Mouse (Mus musculus): ENCODE measurements around the gene E330009J07Rik. TPM values are rescaled to one million over a fixed set of nuclear protein-coding genes. Genes with fewer than 3 reads are reported as not detected.

The E330009J07Rik gene
- polyA plus RNA-seq, 1 experiment from 2014 or later, result 13.1 TPM

- Histone ChIP-seq H3K4me1 (ENCODE audit: control insufficient read depth, insufficient read depth, low read length) (peaks cover 8% of the 10 kb centered on the region; the same call in 1 of the 2 replicates), H3K27ac (ENCODE audit: low read depth, low read length) (no peak overlapping the region), H3K9me3 (ENCODE audit: control insufficient read depth, low read length) (no peaks in the 10 kb centered on the region), H3K4me2 (no peak overlapping the region), H3K9ac (ENCODE audit: low read length) (no peak overlapping the region), H3K36me3 (ENCODE audit: control insufficient read depth, insufficient read depth, low read length) (no peaks in the 10 kb centered on the region), H3K4me3 (ENCODE audit: low read depth, low read length) (no peak overlapping the region), H3K27me3 (ENCODE audit: control insufficient read depth, insufficient read depth, low read length) (no peaks in the 10 kb centered on the region)
- DNase-seq (ENCODE audit: low spot score, missing footprints) (no peak), ATAC-seq (ENCODE audit: low FRiP score) (no peak)
These were observed 4.1 kb downstream of the E330009J07Rik start for GRCm38 (mm10) chr6:40431812-40432211.

GRCm38 (mm10) chr6:40431356-40431755, 4.6 kb downstream of the E330009J07Rik start:
- Histone ChIP-seq H3K9ac (ENCODE audit: low read length) (no peak overlapping the region), H3K4me3 (ENCODE audit: low read depth, low read length) (no peak overlapping the region), H3K27me3 (ENCODE audit: control insufficient read depth, insufficient read depth, low read length) (no peaks in the 10 kb centered on the region), H3K27ac (ENCODE audit: low read depth, low read length) (no peak overlapping the region), H3K4me2 (no peak overlapping the region), H3K4me1 (ENCODE audit: control insufficient read depth, insufficient read depth, low read length) (peaks cover 8% of the 10 kb centered on the region; the same call in 1 of the 2 replicates), H3K9me3 (ENCODE audit: control insufficient read depth, low read length) (no peaks in the 10 kb centered on the region), H3K36me3 (ENCODE audit: control insufficient read depth, insufficient read depth, low read length) (no peaks in the 10 kb centered on the region)
- 55% methylated on average over 4 of the region's 4 CpGs for WGBS
- DNase-seq (ENCODE audit: low spot score, missing footprints) (no peak), ATAC-seq (ENCODE audit: low FRiP score) (no peak)

- ATAC-seq (ENCODE audit: low FRiP score), result no peak
- H3K9me3 ChIP-seq (ENCODE audit: control insufficient read depth, low read length), result no peaks in the 10 kb centered on the region
- no peak for DNase-seq (ENCODE audit: low spot score, missing footprints)
- peaks cover 8% of the 10 kb centered on the region; the same call in 1 of the 2 replicates for H3K4me1 ChIP-seq (ENCODE audit: control insufficient read depth, insufficient read depth, low read length)
- no peak overlapping the region for H3K27ac ChIP-seq (ENCODE audit: low read depth, low read length)
- 86% methylated on average over 3 of the region's 3 CpGs for WGBS
- H3K36me3 ChIP-seq (ENCODE audit: control insufficient read depth, insufficient read depth, low read length), result no peaks in the 10 kb centered on the region
- no peak overlapping the region for H3K4me3 ChIP-seq (ENCODE audit: low read depth, low read length)
- H3K4me2 ChIP-seq, result no peak overlapping the region
- no peaks in the 10 kb centered on the region for H3K27me3 ChIP-seq (ENCODE audit: control insufficient read depth, insufficient read depth, low read length)
- H3K9ac ChIP-seq (ENCODE audit: low read length), result no peak overlapping the region
These were observed 5.1 kb downstream of the E330009J07Rik start for GRCm38 (mm10) chr6:40430878-40431277.

- Histone ChIP-seq H3K4me2 (no peak overlapping the region), H3K9me3 (ENCODE audit: control insufficient read depth, low read length) (no peaks in the 10 kb centered on the region), H3K4me3 (ENCODE audit: low read depth, low read length) (no peak overlapping the region), H3K27me3 (ENCODE audit: control insufficient read depth, insufficient read depth, low read length) (no peaks in the 10 kb centered on the region), H3K27ac (ENCODE audit: low read depth, low read length) (no peak overlapping the region), H3K9ac (ENCODE audit: low read length) (no peak overlapping the region), H3K36me3 (ENCODE audit: control insufficient read depth, insufficient read depth, low read length) (no peaks in the 10 kb centered on the region), H3K4me1 (ENCODE audit: control insufficient read depth, insufficient read depth, low read length) (peaks cover 8% of the 10 kb centered on the region; the same call in 1 of the 2 replicates)
- WGBS, result 91% methylated on average over 3 of the region's 3 CpGs
- DNase-seq (ENCODE audit: low spot score, missing footprints) (no peak), ATAC-seq (ENCODE audit: low FRiP score) (no peak)
These were observed 5.7 kb downstream of the E330009J07Rik start for GRCm38 (mm10) chr6:40430251-40430650.

- Histone ChIP-seq H3K27me3 (ENCODE audit: control insufficient read depth, insufficient read depth, low read length) (no peaks in the 10 kb centered on the region), H3K4me3 (ENCODE audit: low read depth, low read length) (no peak overlapping the region), H3K9me3 (ENCODE audit: control insufficient read depth, low read length) (no peaks in the 10 kb centered on the region), H3K36me3 (ENCODE audit: control insufficient read depth, insufficient read depth, low read length) (no peaks in the 10 kb centered on the region), H3K27ac (ENCODE audit: low read depth, low read length) (no peak overlapping the region), H3K4me2 (no peak overlapping the region), H3K9ac (ENCODE audit: low read length) (no peak overlapping the region), H3K4me1 (ENCODE audit: control insufficient read depth, insufficient read depth, low read length) (peaks cover 3% of the 10 kb centered on the region; the same call in 1 of the 2 replicates)
- DNase-seq (ENCODE audit: low spot score, missing footprints) (no peak), ATAC-seq (ENCODE audit: low FRiP score) (peak; percentile 29; the same call in 1 of the 2 replicates)
- 65% methylated on average over 4 of the region's 4 CpGs for WGBS
These were observed 6.4 kb downstream of the E330009J07Rik start for GRCm38 (mm10) chr6:40429521-40429931.

GRCm38 (mm10) chr6:40428696-40429095, 7.2 kb downstream of the E330009J07Rik start:
- no peaks in the 10 kb centered on the region for H3K4me1 ChIP-seq (ENCODE audit: control insufficient read depth, insufficient read depth, low read length)
- WGBS, result 86% methylated on average over 3 of the region's 3 CpGs
- no peak overlapping the region for H3K9ac ChIP-seq (ENCODE audit: low read length)
- H3K4me3 ChIP-seq (ENCODE audit: low read depth, low read length), result no peak overlapping the region
- DNase-seq (ENCODE audit: low spot score, missing footprints) (no peak), ATAC-seq (ENCODE audit: low FRiP score) (no peak)
- no peaks in the 10 kb centered on the region for H3K36me3 ChIP-seq (ENCODE audit: control insufficient read depth, insufficient read depth, low read length)
- H3K9me3 ChIP-seq (ENCODE audit: control insufficient read depth, low read length), result no peaks in the 10 kb centered on the region
- no peaks in the 10 kb centered on the region for H3K27me3 ChIP-seq (ENCODE audit: control insufficient read depth, insufficient read depth, low read length)
- no peak overlapping the region for H3K27ac ChIP-seq (ENCODE audit: low read depth, low read length)
- H3K4me2 ChIP-seq, result no peak overlapping the region

GRCm38 (mm10) chr6:40427441-40427840, 8.5 kb downstream of the E330009J07Rik start:
- H3K9ac ChIP-seq (ENCODE audit: low read length), result no peak overlapping the region
- no peaks in the 10 kb centered on the region for H3K27me3 ChIP-seq (ENCODE audit: control insufficient read depth, insufficient read depth, low read length)
- H3K4me2 ChIP-seq, result no peak overlapping the region
- no peaks in the 10 kb centered on the region for H3K4me1 ChIP-seq (ENCODE audit: control insufficient read depth, insufficient read depth, low read length)
- H3K36me3 ChIP-seq (ENCODE audit: control insufficient read depth, insufficient read depth, low read length), result no peaks in the 10 kb centered on the region
- no peak overlapping the region for H3K4me3 ChIP-seq (ENCODE audit: low read depth, low read length)
- ATAC-seq (ENCODE audit: low FRiP score) (no peak), DNase-seq (ENCODE audit: low spot score, missing footprints) (no peak)
- WGBS, result 87% methylated on average over 7 of the region's 7 CpGs
- H3K9me3 ChIP-seq (ENCODE audit: control insufficient read depth, low read length), result no peaks in the 10 kb centered on the region
- H3K27ac ChIP-seq (ENCODE audit: low read depth, low read length), result no peak overlapping the region

- 64% methylated on average over 1 of the region's 1 CpGs for WGBS
- Histone ChIP-seq H3K27ac (ENCODE audit: low read depth, low read length) (no peak overlapping the region), H3K4me2 (no peak overlapping the region), H3K36me3 (ENCODE audit: control insufficient read depth, insufficient read depth, low read length) (no peaks in the 10 kb centered on the region), H3K27me3 (ENCODE audit: control insufficient read depth, insufficient read depth, low read length) (no peaks in the 10 kb centered on the region), H3K9ac (ENCODE audit: low read length) (no peak overlapping the region), H3K4me3 (ENCODE audit: low read depth, low read length) (no peak overlapping the region), H3K4me1 (ENCODE audit: control insufficient read depth, insufficient read depth, low read length) (no peaks in the 10 kb centered on the region), H3K9me3 (ENCODE audit: control insufficient read depth, low read length) (no peaks in the 10 kb centered on the region)
- ATAC-seq (ENCODE audit: low FRiP score) (peak; percentile 46; the same call in 1 of the 2 replicates), DNase-seq (ENCODE audit: low spot score, missing footprints) (peak; percentile 90)
These were observed 12.2 kb downstream of the E330009J07Rik start for GRCm38 (mm10) chr6:40423774-40424173.

GRCm38 (mm10) chr6:40423013-40423412, 12.9 kb downstream of the E330009J07Rik start:
- H3K4me3 ChIP-seq (ENCODE audit: low read depth, low read length), result no peak overlapping the region
- WGBS, result 86% methylated on average over 1 of the region's 1 CpGs
- no peak overlapping the region for H3K27ac ChIP-seq (ENCODE audit: low read depth, low read length)
- no peaks in the 10 kb centered on the region for H3K4me1 ChIP-seq (ENCODE audit: control insufficient read depth, insufficient read depth, low read length)
- ATAC-seq (ENCODE audit: low FRiP score) (no peak), DNase-seq (ENCODE audit: low spot score, missing footprints) (no peak)
- H3K27me3 ChIP-seq (ENCODE audit: control insufficient read depth, insufficient read depth, low read length), result no peaks in the 10 kb centered on the region
- H3K36me3 ChIP-seq (ENCODE audit: control insufficient read depth, insufficient read depth, low read length), result no peaks in the 10 kb centered on the region
- no peak overlapping the region for H3K9ac ChIP-seq (ENCODE audit: low read length)
- H3K9me3 ChIP-seq (ENCODE audit: control insufficient read depth, low read length), result no peaks in the 10 kb centered on the region
- no peak overlapping the region for H3K4me2 ChIP-seq

All from midbrain, embryonic 11.5 days (tissue).